Comparison of ENCODE assay signal across 7 mouse cellular contexts in genomic region chr17:8468716-8469344, GRCm38 (mm10). TPM values are rescaled to one million over a fixed set of nuclear protein-coding genes. Genes with fewer than 3 reads are reported as not detected.
DNase-seq lines count a peak whose midpoint lies in the region; ATAC-seq and TF ChIP-seq lines count a peak whose summit lies in the region.

No protein-coding gene starts in this region.

- peaks cover 10% of the 10 kb centered on the region for H3K27me3 ChIP-seq in intestine, postnatal 0 days (replicated peaks; ENCODE audit: control insufficient read depth, insufficient read depth, low read length)
- peaks cover 20% of the 10 kb centered on the region for H3K27me3 ChIP-seq in midbrain, embryonic 12.5 days

- peak; percentile 97 for TF ChIP-seq CTCF in intestine, postnatal 0 days (IDR thresholded peaks at IDR 0.05; ENCODE audit: low read depth)

- H3K4me3 ChIP-seq in intestine, postnatal 0 days (ENCODE audit: low read depth, low read length) = no peak overlapping the region
- H3K4me3 ChIP-seq in midbrain, embryonic 12.5 days = no peak overlapping the region

- ATAC-seq in intestine, postnatal 0 days = peak; percentile 47; the same call in 1 of the 2 replicates
- peak; percentile 68; the same call in 1 of the 2 replicates for ATAC-seq in midbrain, embryonic 12.5 days (ENCODE audit: low FRiP score, low read depth)

- peak; percentile 80 for DNase-seq in adipocyte (ENCODE audit: low spot score)
- DNase-seq in cerebellum, postnatal 4 days (ENCODE audit: low spot score in 2 of 2) = peak; percentile 88 to 92
- DNase-seq in gastrocnemius, adult 8-10 months (ENCODE audit: low spot score in 2 of 2) = peak; percentile 44 to 54
- DNase-seq in left cerebral cortex, postnatal 14 days (ENCODE audit: low spot score in 2 of 2) = peak; percentile 86 to 95
- DNase-seq in spleen, adult 12 weeks (ENCODE audit: low spot score) = peak; percentile 21

- H3K27ac ChIP-seq in intestine, postnatal 0 days (ENCODE audit: low read depth, low read length) = no peak overlapping the region
- H3K27ac ChIP-seq in midbrain, embryonic 12.5 days (replicated peaks) = no peak overlapping the region

- H3K4me1 ChIP-seq in intestine, postnatal 0 days (replicated peaks; ENCODE audit: control insufficient read depth, insufficient read depth, low read length) = no peaks in the 10 kb centered on the region
- peaks cover 3% of the 10 kb centered on the region; the same call in 1 of the 2 replicates for H3K4me1 ChIP-seq in midbrain, embryonic 12.5 days

- H3K9me3 ChIP-seq in intestine, postnatal 0 days (ENCODE audit: control insufficient read depth) = no peaks in the 10 kb centered on the region
- H3K9me3 ChIP-seq in midbrain, embryonic 12.5 days = no peaks in the 10 kb centered on the region

- H3K4me2 ChIP-seq in intestine, postnatal 0 days (replicated peaks; ENCODE audit: low read depth) = no peak overlapping the region
- H3K4me2 ChIP-seq in midbrain, embryonic 12.5 days (replicated peaks) = peak overlapping the region; percentile 32

- intact Hi-C loops in left cerebral cortex, postnatal 14 days (cut with DNase I) = loop anchor here (1.0 to 5.0 kb wide), 2 partner anchors 58 to 123 kb away; partner anchors contain the start of gene Pde10a

- H3K9ac ChIP-seq in intestine, postnatal 0 days (ENCODE audit: low read depth, low read length) = no peak overlapping the region
- H3K9ac ChIP-seq in midbrain, embryonic 12.5 days (replicated peaks) = no peak overlapping the region

- 16% methylated on average over 19 of the region's 19 CpGs for WGBS in intestine, postnatal 0 days
- 17% methylated on average over 19 of the region's 19 CpGs for WGBS in midbrain, embryonic 12.5 days

- H3K36me3 ChIP-seq in intestine, postnatal 0 days (ENCODE audit: control insufficient read depth, insufficient read depth) = no peaks in the 10 kb centered on the region
- no peaks in the 10 kb centered on the region for H3K36me3 ChIP-seq in midbrain, embryonic 12.5 days

RNA-seq across cellular contexts. Expression of gene T, which starts 34.6 kb away (rescaled TPM):
- total RNA-seq in gastrocnemius, adult 8-10 months (2022) = not detected
- 0.12 TPM in 1 of 2 replicates, not detected in the other for polyA plus RNA-seq in intestine, postnatal 0 days (2015; fragmentation: Nextera tagmentation; extraction: Ambion mirVana)
- not detected for total RNA-seq in left cerebral cortex, postnatal 14 days (2021)
- 0.54 and 0.64 TPM in 2 replicates for polyA plus RNA-seq in midbrain, embryonic 12.5 days (2016; fragmentation: Nextera tagmentation; extraction: Ambion mirVana)

RNA-seq across cellular contexts. Expression of gene Pde10a, which starts 56.3 kb away (rescaled TPM):
- total RNA-seq in gastrocnemius, adult 8-10 months (2022) = 1 to 10 TPM; 1.5 to 4.4 (median 2.8) TPM
- polyA plus RNA-seq in intestine, postnatal 0 days (2015; fragmentation: Nextera tagmentation; extraction: Ambion mirVana) = 0.47 and 0.84 TPM in 2 replicates
- total RNA-seq in left cerebral cortex, postnatal 14 days (2021) = 10 to 100 TPM; 54.4 to 81.4 TPM
- 9.9 and 11.5 TPM in 2 replicates for polyA plus RNA-seq in midbrain, embryonic 12.5 days (2016; fragmentation: Nextera tagmentation; extraction: Ambion mirVana)

Comparison
In these comparisons a context has a peak if more than half of its experiments do, and no peak if none do; other contexts are left out.
1. DNase-seq: peak in every context shown above with its lines; median percentile 90 in left cerebral cortex, postnatal 14 days; 90 in cerebellum, postnatal 4 days; 80 in adipocyte; 49 in gastrocnemius, adult 8-10 months; 21 in spleen, adult 12 weeks.
2. RNA of gene Pde10a, which starts 56.3 kb away (total RNA-seq): 54.4 to 81.4 TPM in left cerebral cortex, postnatal 14 days; 1.5 to 4.4 TPM in gastrocnemius, adult 8-10 months; every median in the first group is over 10 times any median in the second.